Mouse (Mus musculus) neural tube, embryonic 12.5 days (tissue): ENCODE measurements at regions not wholly inside any gene's neighbourhood (a gene's known extent, or its start where the extent isn't known, plus 50 kb on each side); places are given as distances from the start of the nearest gene placed in this dataset.

ENCODE experiments used
- ATAC-seq: fragments of 200-750 bp; cut with Nextera tagmentation; 2 replicates; pipeline ENCODE4 v1.8.0; 2017; ENCODE audit warnings: low read depth, mild to moderate bottlenecking, moderate TSS enrichment, moderate library complexity; ENCODE audit not compliant: low FRiP score
- H3K27ac ChIP-seq: fragments of 300-500 bp; sonication (generic); 2 replicates; pipeline ENCODE4 v1.5.1; 2016
- H3K27me3 ChIP-seq: fragments of 300-500 bp; sonication (generic); replicated peaks from 2 replicates; pipeline ENCODE4 v1.6.1; 2016; ENCODE audit warnings: mild to moderate bottlenecking
- H3K36me3 ChIP-seq: fragments of 300-500 bp; sonication (generic); 2 replicates; pipeline ENCODE4 v1.6.1; 2016; ENCODE audit warnings: mild to moderate bottlenecking
- H3K4me1 ChIP-seq: fragments of 300-500 bp; sonication (generic); 2 replicates; pipeline ENCODE4 v1.6.1; 2016
- H3K4me2 ChIP-seq: fragments of 300-500 bp; sonication (generic); replicated peaks from 2 replicates; pipeline ENCODE4 v1.6.1; 2016; ENCODE audit warnings: mild to moderate bottlenecking
- H3K4me3 ChIP-seq: fragments of 300-500 bp; sonication (generic); 2 replicates; pipeline ENCODE4 v1.5.1; 2016
- H3K9ac ChIP-seq: fragments of 300-500 bp; sonication (generic); 2 replicates; pipeline ENCODE4 v1.6.1; 2016; ENCODE audit warnings: mild to moderate bottlenecking
- H3K9me3 ChIP-seq: fragments of 300-500 bp; sonication (generic); 2 replicates; pipeline ENCODE4 v1.6.1; 2016; ENCODE audit warnings: mild to moderate bottlenecking
- WGBS: fragments of 180-500 bp; shearing (Covaris S2); methylation state at CpG from one replicate; pipeline ENCODE4 v1.1.7; 2016; 5-methylcytosine and 5-hydroxymethylcytosine counted together

- Histone ChIP-seq H3K4me3 (no peak overlapping the region), H3K27me3 (no peaks in the 10 kb centered on the region; the same call in 1 of the 2 replicates), H3K27ac (no peak overlapping the region), H3K9me3 (no peaks in the 10 kb centered on the region), H3K4me2 (no peak overlapping the region), H3K36me3 (no peaks in the 10 kb centered on the region), H3K9ac (no peak overlapping the region), H3K4me1 (no peaks in the 10 kb centered on the region)
- 85% methylated on average over 13 of the region's 13 CpGs for whole genome bisulfite sequencing
- no peak for ATAC-seq
These were observed 91.0 kb upstream of the Grik3 start for GRCm38 (mm10) chr4:125399376-125400112.

GRCm38 (mm10) chr4:125397007-125397461, 93.5 kb upstream of the Grik3 start:
- H3K27me3 ChIP-seq, result no peaks in the 10 kb centered on the region; the same call in 1 of the 2 replicates
- H3K9ac ChIP-seq, result no peak overlapping the region
- WGBS, result 69% methylated on average over 12 of the region's 12 CpGs
- ATAC-seq, result no peak
- no peak overlapping the region for H3K27ac ChIP-seq
- no peaks in the 10 kb centered on the region for H3K36me3 ChIP-seq
- H3K4me3 ChIP-seq, result no peak overlapping the region
- H3K4me1 ChIP-seq, result no peaks in the 10 kb centered on the region
- H3K9me3 ChIP-seq, result no peaks in the 10 kb centered on the region
- H3K4me2 ChIP-seq, result no peak overlapping the region

- H3K4me2 ChIP-seq, result no peak overlapping the region
- H3K4me3 ChIP-seq, result no peak overlapping the region
- no peaks in the 10 kb centered on the region for H3K27me3 ChIP-seq
- no peak overlapping the region for H3K27ac ChIP-seq
- 73% methylated on average over 6 of the region's 6 CpGs for WGBS
- H3K36me3 ChIP-seq, result no peaks in the 10 kb centered on the region
- H3K9ac ChIP-seq, result no peak overlapping the region
- H3K4me1 ChIP-seq, result no peaks in the 10 kb centered on the region
- no peaks in the 10 kb centered on the region for H3K9me3 ChIP-seq
- ATAC-seq, result no peak
These were observed 99.2 kb upstream of the Grik3 start for GRCm38 (mm10) chr4:125391269-125391668.

GRCm38 (mm10) chr4:125385811-125386210, 104.7 kb upstream of the Grik3 start:
- no peak overlapping the region for H3K9ac ChIP-seq

GRCm38 (mm10) chr4:125364011-125364410, 126.5 kb upstream of the Grik3 start:
- Histone ChIP-seq H3K27me3 (no peaks in the 10 kb centered on the region), H3K4me1 (0 out of 2 replicates have a peak, but pooled peaks cover 8% of the 10 kb centered on the region), H3K4me3 (no peak overlapping the region), H3K9me3 (no peaks in the 10 kb centered on the region), H3K4me2 (no peak overlapping the region), H3K27ac (no peak overlapping the region), H3K9ac (no peak overlapping the region), H3K36me3 (no peaks in the 10 kb centered on the region)
- ATAC-seq, result no peak
- WGBS, result 76% methylated on average over 9 of the region's 9 CpGs

More at GRCm38 (mm10) chr4:125385811-125386210, 104.7 kb upstream of the Grik3 start:
- 63% methylated on average over 4 of the region's 4 CpGs for WGBS
- no peak overlapping the region for H3K27ac ChIP-seq
- H3K4me1 ChIP-seq, result no peaks in the 10 kb centered on the region
- no peaks in the 10 kb centered on the region for H3K9me3 ChIP-seq
- no peak for ATAC-seq
- no peak overlapping the region for H3K4me3 ChIP-seq
- H3K4me2 ChIP-seq, result no peak overlapping the region
- no peaks in the 10 kb centered on the region for H3K36me3 ChIP-seq
- no peaks in the 10 kb centered on the region for H3K27me3 ChIP-seq

GRCm38 (mm10) chr4:125361611-125362520, 128.6 kb upstream of the Grik3 start:
- WGBS, result 68% methylated on average over 18 of the region's 18 CpGs
- Histone ChIP-seq H3K4me3 (no peak overlapping the region), H3K27me3 (no peaks in the 10 kb centered on the region), H3K27ac (no peak overlapping the region), H3K9me3 (no peaks in the 10 kb centered on the region), H3K36me3 (no peaks in the 10 kb centered on the region), H3K9ac (no peak overlapping the region), H3K4me1 (0 out of 2 replicates have a peak, but pooled peaks cover 8% of the 10 kb centered on the region), H3K4me2 (no peak overlapping the region)
- ATAC-seq, result no peak

- no peak overlapping the region for H3K4me2 ChIP-seq
- no peak for ATAC-seq
- WGBS, result 89% methylated on average over 2 of the region's 2 CpGs
- H3K4me1 ChIP-seq, result no peaks in the 10 kb centered on the region
- H3K27ac ChIP-seq, result no peak overlapping the region
- no peak overlapping the region for H3K4me3 ChIP-seq
- no peaks in the 10 kb centered on the region for H3K27me3 ChIP-seq
- no peaks in the 10 kb centered on the region for H3K9me3 ChIP-seq
- no peaks in the 10 kb centered on the region for H3K36me3 ChIP-seq
- H3K9ac ChIP-seq, result no peak overlapping the region
These were observed 132.1 kb upstream of the Grik3 start for GRCm38 (mm10) chr4:125358356-125358755.

- H3K9ac ChIP-seq, result no peak overlapping the region
- H3K27me3 ChIP-seq, result no peaks in the 10 kb centered on the region
- H3K36me3 ChIP-seq, result no peaks in the 10 kb centered on the region
- H3K27ac ChIP-seq, result no peak overlapping the region
- no peak overlapping the region for H3K4me3 ChIP-seq
- H3K9me3 ChIP-seq, result no peaks in the 10 kb centered on the region
- WGBS, result 67% methylated on average over 8 of the region's 8 CpGs
- no peaks in the 10 kb centered on the region for H3K4me1 ChIP-seq
- ATAC-seq, result no peak
- H3K4me2 ChIP-seq, result no peak overlapping the region
These were observed 134.1 kb upstream of the Grik3 start for GRCm38 (mm10) chr4:125356441-125356840.

- Histone ChIP-seq H3K4me2 (no peak overlapping the region), H3K4me3 (no peak overlapping the region), H3K4me1 (no peaks in the 10 kb centered on the region), H3K9me3 (no peaks in the 10 kb centered on the region), H3K27ac (no peak overlapping the region), H3K36me3 (no peaks in the 10 kb centered on the region), H3K9ac (no peak overlapping the region), H3K27me3 (no peaks in the 10 kb centered on the region)
- 0 out of 2 replicates have a peak, but pooled peaks have one; percentile 37 for ATAC-seq
- 49% methylated on average over 3 of the region's 3 CpGs for WGBS
These were observed 135.8 kb upstream of the Grik3 start for GRCm38 (mm10) chr4:125354742-125355141.

GRCm38 (mm10) chr4:125350056-125350455, 140.4 kb upstream of the Grik3 start:
- no peak overlapping the region for H3K4me2 ChIP-seq
- no peak overlapping the region for H3K9ac ChIP-seq
- no peaks in the 10 kb centered on the region for H3K27me3 ChIP-seq
- H3K36me3 ChIP-seq, result no peaks in the 10 kb centered on the region
- H3K27ac ChIP-seq, result no peak overlapping the region
- no peaks in the 10 kb centered on the region for H3K9me3 ChIP-seq
- H3K4me3 ChIP-seq, result no peak overlapping the region
- H3K4me1 ChIP-seq, result no peaks in the 10 kb centered on the region
- ATAC-seq, result no peak
- 76% methylated on average over 1 of the region's 1 CpGs for WGBS

- Histone ChIP-seq H3K9ac (no peak overlapping the region), H3K4me3 (no peak overlapping the region), H3K9me3 (no peaks in the 10 kb centered on the region), H3K4me2 (no peak overlapping the region), H3K27ac (no peak overlapping the region), H3K27me3 (no peaks in the 10 kb centered on the region), H3K36me3 (no peaks in the 10 kb centered on the region), H3K4me1 (no peaks in the 10 kb centered on the region)
- no peak for ATAC-seq
- WGBS, result 68% methylated on average over 2 of the region's 2 CpGs
These were observed 151.4 kb upstream of the Grik3 start for GRCm38 (mm10) chr4:125339056-125339455.

- Histone ChIP-seq H3K27ac (no peak overlapping the region), H3K9ac (no peak overlapping the region), H3K4me1 (no peaks in the 10 kb centered on the region), H3K27me3 (no peaks in the 10 kb centered on the region), H3K9me3 (no peaks in the 10 kb centered on the region), H3K4me2 (no peak overlapping the region), H3K4me3 (no peak overlapping the region), H3K36me3 (no peaks in the 10 kb centered on the region)
- WGBS, result 34% methylated on average over 3 of the region's 3 CpGs
- ATAC-seq, result no peak
These were observed 161.7 kb upstream of the Grik3 start for GRCm38 (mm10) chr4:125328806-125329205.
